Mouse (Mus musculus): ENCODE data around the gene Slc17a7.
A peak's percentile ranks its signal among the peaks of the same experiment; 100 is the strongest.

DNA sequence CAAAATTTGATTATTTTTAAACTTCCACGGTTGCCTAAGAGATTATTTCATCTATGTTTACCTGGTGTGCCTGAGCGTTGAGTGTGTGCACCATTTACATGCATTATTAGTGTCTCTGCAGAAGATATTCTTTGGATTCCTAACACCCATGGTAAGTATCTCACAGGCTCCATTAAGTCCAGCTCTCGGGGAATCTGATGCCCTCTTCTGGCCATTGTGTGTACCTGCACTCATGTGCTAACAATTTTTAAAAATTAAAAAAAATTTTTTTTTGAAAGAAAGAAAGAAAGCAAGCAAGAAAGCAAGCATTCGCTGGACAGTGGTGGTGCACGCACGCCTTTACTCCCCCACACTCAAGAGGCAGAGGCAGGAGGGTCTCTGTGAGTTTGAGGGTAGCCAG lies 44.5 kb downstream of the Slc17a7 start:
- TF ChIP-seq EP300 (optimal IDR thresholded peaks at IDR 0.05) = no peak
- peak; percentile 34 for TF ChIP-seq CTCF (IDR thresholded peaks at IDR 0.05; ENCODE audit: low read depth)

All from stomach, postnatal 0 days (tissue).